Mouse (Mus musculus) C2C12 (cell line): Measurements from ENCODE around the gene Scd4. TPM values are rescaled to one million over a fixed set of nuclear protein-coding genes. Genes with fewer than 3 reads are reported as not detected.

ENCODE experiments used
- H3K27me3 ChIP-seq: one replicate; pipeline ENCODE4 v1.6.1; 2011; ENCODE audit not compliant: control insufficient read depth, insufficient read depth, insufficient read length
- H3K36me3 ChIP-seq: one replicate; pipeline ENCODE4 v1.6.1; 2011; ENCODE audit not compliant: control insufficient read depth, insufficient read depth
- H3K4me3 ChIP-seq: one replicate; pipeline ENCODE4 v1.5.1; 2011; ENCODE audit warnings: mild to moderate bottlenecking, control low read depth; ENCODE audit not compliant: poor library complexity, insufficient read depth, severe bottlenecking
- H3K79me2 ChIP-seq: one replicate; pipeline ENCODE4 v1.6.1; 2011; ENCODE audit not compliant: control insufficient read depth, insufficient read depth
- H3K79me3 ChIP-seq: one replicate; pipeline ENCODE4 v1.6.1; 2011; ENCODE audit warnings: low read depth, control low read depth
- H3ac ChIP-seq: one replicate; pipeline ENCODE3; 2011; ENCODE audit warnings: low read depth; ENCODE audit not compliant: control insufficient read depth, insufficient read length
- CEBPB ChIP-seq: IDR thresholded peaks from one replicate; pipeline ENCODE4 v1.6.1; 2011; ENCODE audit warnings: low read depth, mild to moderate bottlenecking, control low read depth, moderate library complexity
- CTCF ChIP-seq: IDR thresholded peaks from one replicate; pipeline ENCODE4 v1.5.1; 2011; ENCODE audit not compliant: control insufficient read depth, insufficient read depth, insufficient read length
- FOSL1 ChIP-seq: IDR thresholded peaks from one replicate; pipeline ENCODE4 v1.8.0; 2011; ENCODE audit warnings: mild to moderate bottlenecking, low read length; ENCODE audit not compliant: poor library complexity, insufficient read depth, severe bottlenecking
- MAX ChIP-seq: IDR thresholded peaks from one replicate; pipeline ENCODE4 v1.6.1; 2011; ENCODE audit warnings: mild to moderate bottlenecking, control low read depth
- MYOD1 ChIP-seq: IDR thresholded peaks from one replicate; pipeline ENCODE4 v1.6.1; 2011; ENCODE audit warnings: low read depth; ENCODE audit not compliant: control insufficient read depth, insufficient read length
- MYOG ChIP-seq: IDR thresholded peaks from one replicate; pipeline ENCODE4 v1.6.1; 2011; ENCODE audit not compliant: control insufficient read depth, insufficient read length; ENCODE audit errors: extremely low read depth
- USF1 ChIP-seq: IDR thresholded peaks from one replicate; pipeline ENCODE4 v1.6.1; 2011; ENCODE audit warnings: low read depth, mild to moderate bottlenecking, control low read depth, moderate library complexity
- polyA plus RNA-seq: library from polyadenylated mRNA; unstranded; fragments of >200 nt; fragmentation: generic; extraction: Trizol; gene quantifications from one replicate; pipeline ENCODE4 v1.2.1, GENCODE M21; 2012; ENCODE audit warnings: missing spikeins

Gene Scd4
- polyA plus RNA-seq, 1 experiment: 0.05 TPM

DNA sequence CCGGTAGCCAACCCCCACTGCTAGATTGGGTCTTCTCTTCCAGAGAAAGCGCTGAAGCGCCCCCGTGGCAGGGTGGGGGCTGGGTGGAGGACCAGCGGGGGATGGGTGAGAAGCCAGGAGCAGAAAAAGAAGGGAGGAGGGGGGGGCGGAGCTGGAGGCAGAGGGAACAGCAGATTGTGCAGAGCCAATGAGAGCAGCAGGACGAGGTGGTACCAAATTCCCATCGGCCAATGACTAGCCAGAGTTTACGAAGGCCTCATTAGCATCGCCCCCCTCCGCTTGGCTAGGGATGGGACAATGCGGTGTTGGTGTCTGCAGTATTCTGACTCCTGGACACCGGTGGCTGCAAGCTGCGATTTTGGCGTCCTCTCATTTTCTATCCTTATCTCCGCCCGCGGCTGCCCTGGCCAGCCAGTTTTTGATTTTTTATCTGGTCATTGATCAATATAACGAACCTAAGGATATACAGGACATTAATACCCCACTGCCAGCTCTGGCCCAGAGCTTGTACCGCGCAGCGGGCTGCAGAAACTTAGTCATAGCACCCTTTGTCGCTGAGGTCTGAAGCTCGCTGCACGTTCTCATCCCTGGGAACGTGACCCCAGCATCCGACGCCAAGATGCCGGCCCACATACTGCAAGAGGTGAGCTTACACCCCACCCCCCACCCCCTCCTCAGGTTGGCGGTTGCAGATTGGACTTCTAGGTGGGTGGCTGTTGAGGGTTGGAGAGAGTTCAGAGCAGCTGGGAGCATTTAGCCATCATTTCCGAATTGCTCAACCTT is 38.9 kb upstream of the Scd4 start:
- Histone ChIP-seq H3K4me3 (peak overlapping the region; percentile 85), H3ac (peak overlapping the region; percentile 77), H3K79me3 (peaks cover 51% of the 10 kb centered on the region), H3K27me3 (no peaks in the 10 kb centered on the region), H3K36me3 (peaks cover 41% of the 10 kb centered on the region), H3K79me2 (peaks cover 52% of the 10 kb centered on the region)
- TF ChIP-seq USF1 (no peak), FOSL1 (no peak), CTCF (no peak), CEBPB (no peak), MYOD1 (no peak), MAX (no peak), MYOG (no peak)

- H3K79me2 ChIP-seq: peaks cover 58% of the 10 kb centered on the region
Measured at GRCm38 (mm10) chr19:44294588-44295041, 38.3 kb upstream of the Scd4 start.

DNA sequence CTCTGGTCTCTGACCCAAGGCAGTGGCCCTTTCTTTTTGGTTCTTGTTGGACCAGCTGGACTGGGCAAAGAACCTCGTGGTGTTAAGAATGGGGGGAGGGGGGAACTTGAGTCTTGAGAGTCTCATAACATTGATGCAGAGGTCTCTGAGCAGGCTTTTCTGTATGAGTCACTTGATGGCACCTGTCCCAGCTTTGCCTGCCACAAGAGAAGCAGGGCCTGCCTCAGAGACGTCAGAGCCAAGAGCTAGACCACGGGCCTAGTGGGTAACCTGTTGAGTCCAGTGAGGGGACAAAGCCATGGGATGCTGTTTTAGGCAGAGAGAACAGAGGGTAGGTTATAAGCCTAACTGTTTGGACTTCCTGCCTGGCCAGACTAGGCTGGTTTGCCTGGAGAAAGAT is 37.6 kb upstream of the Scd4 start:
- H3K36me3 ChIP-seq: peaks cover 53% of the 10 kb centered on the region

More at GRCm38 (mm10) chr19:44294588-44295041, 38.3 kb upstream of the Scd4 start:
- peak overlapping the region; percentile 85 for H3K4me3 ChIP-seq
- H3K36me3 ChIP-seq: peaks cover 48% of the 10 kb centered on the region
- TF ChIP-seq CTCF (peak; percentile 76), USF1 (no peak)
- peak overlapping the region; percentile 77 for H3ac ChIP-seq
- no peaks in the 10 kb centered on the region for H3K27me3 ChIP-seq
- peaks cover 54% of the 10 kb centered on the region for H3K79me3 ChIP-seq

DNA sequence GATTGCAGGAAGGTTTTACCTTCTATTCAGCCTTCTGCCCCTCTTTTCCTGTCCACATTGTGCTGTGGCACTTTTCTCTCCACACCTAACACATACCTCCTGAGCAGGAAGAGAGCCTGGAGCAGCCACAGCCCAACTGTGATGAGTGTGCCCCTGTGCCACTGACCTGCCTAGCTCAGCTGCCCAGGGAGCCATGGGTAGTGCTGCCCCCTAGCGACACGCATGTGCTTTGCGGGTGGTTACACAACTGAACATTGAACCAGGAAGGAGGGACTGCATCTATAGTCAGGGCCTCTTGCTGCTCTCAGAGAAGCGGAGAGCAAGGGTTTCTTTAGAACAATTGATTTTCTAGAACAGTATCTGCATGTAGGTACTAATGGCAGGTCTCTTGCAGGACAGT is 37.2 kb upstream of the Scd4 start:
- Histone ChIP-seq H3K36me3 (peaks cover 58% of the 10 kb centered on the region), H3K4me3 (peak overlapping the region; percentile 85)

More for the DNA sequence above, 37.6 kb upstream of the Scd4 start:
- Histone ChIP-seq H3ac (peak overlapping the region; percentile 34), H3K27me3 (no peaks in the 10 kb centered on the region), H3K79me3 (peaks cover 60% of the 10 kb centered on the region), H3K79me2 (peaks cover 64% of the 10 kb centered on the region), H3K4me3 (peak overlapping the region; percentile 85)
- TF ChIP-seq CEBPB (no peak), MYOD1 (peak; percentile 31)

DNA sequence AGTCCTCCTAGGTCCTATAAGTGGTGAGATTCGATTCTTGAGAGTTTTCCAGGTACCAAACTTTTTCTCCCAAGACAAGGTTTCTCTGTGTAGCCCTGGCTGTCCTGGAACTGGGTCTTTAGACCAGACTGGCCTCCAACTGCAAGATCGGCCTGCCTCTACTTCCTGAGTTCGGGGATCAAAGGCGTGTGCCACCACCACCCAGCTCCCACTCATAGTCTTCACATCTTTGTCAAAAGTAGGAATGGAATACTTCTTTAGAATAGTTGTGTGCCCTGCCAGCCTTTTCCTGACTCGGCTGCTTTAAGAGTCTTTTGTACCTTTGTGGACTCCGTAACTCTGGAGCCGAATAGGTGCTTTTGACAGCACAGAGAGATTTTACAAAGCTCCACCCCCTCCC is 36.7 kb upstream of the Scd4 start:
- H3K79me2 ChIP-seq: peaks cover 74% of the 10 kb centered on the region
- TF ChIP-seq FOSL1 (no peak), CTCF (no peak), MAX (no peak), MYOG (no peak), MYOD1 (no peak), CEBPB (no peak), USF1 (no peak)
- H3ac ChIP-seq: peak overlapping the region; percentile 8
- H3K79me3 ChIP-seq: peaks cover 67% of the 10 kb centered on the region
- peak overlapping the region; percentile 85 for H3K4me3 ChIP-seq
- H3K27me3 ChIP-seq: no peaks in the 10 kb centered on the region
- H3K36me3 ChIP-seq: peaks cover 63% of the 10 kb centered on the region

More for the DNA sequence above, 37.2 kb upstream of the Scd4 start:
- Histone ChIP-seq H3K79me2 (peaks cover 69% of the 10 kb centered on the region), H3ac (peak overlapping the region; percentile 8), H3K27me3 (no peaks in the 10 kb centered on the region), H3K79me3 (peaks cover 64% of the 10 kb centered on the region)
- TF ChIP-seq FOSL1 (no peak), CTCF (peak; percentile 92), CEBPB (peak; percentile 71), MYOD1 (peak; percentile 7), MYOG (no peak), USF1 (no peak), MAX (peak; percentile 97)
